Mouse (Mus musculus) layer of hippocampus, adult 2 months (tissue): ENCODE measurements around the gene Aldh8a1. TPM values are rescaled to one million over a fixed set of nuclear protein-coding genes. Genes with fewer than 3 reads are reported as not detected.
"Not testable (repeated sequence)": the region's sequence is repeated elsewhere in the genome, so short reads cannot be mapped to it uniquely, and the experiment has no call there.

Experiments
- DNase-seq, 2 experiments: peaks; one replicate each; pipeline ENCODE4 v3.0.0; 2022; ENCODE audit warnings: low spot score in 2 of 2
- H3K27ac ChIP-seq: fragments of 200-600 bp; 2 replicates; pipeline ENCODE4 v1.8.1; 2022
- H3K4me3 ChIP-seq: fragments of 200-600 bp; 2 replicates; pipeline ENCODE4 v1.8.1; 2022; ENCODE audit warnings: mild to moderate bottlenecking
- CTCF ChIP-seq: fragments of 200-600 bp; conservative IDR thresholded peaks from 2 replicates; pipeline ENCODE4 v1.8.1; 2022; ENCODE audit warnings: antibody characterized with exemption, mild to moderate bottlenecking, moderate library complexity
- total RNA-seq, 2 experiments: library from RNA; stranded (reverse); gene quantifications; 2 replicates each; pipeline ENCODE4 v1.2.3; 2021

Gene Aldh8a1
- total RNA-seq, 2 experiments from 2014 or later = 0.20 TPM; not detected in 1

GRCm38 (mm10) chr10:21385111-21385663 lies 8.1 kb downstream of the Aldh8a1 start:
- no peak overlapping the region for H3K4me3 ChIP-seq
- no peak overlapping the region for H3K27ac ChIP-seq
- no peak for TF ChIP-seq CTCF
- no peak for DNase-seq

- no peak for TF ChIP-seq CTCF
- Histone ChIP-seq H3K27ac (no peak overlapping the region), H3K4me3 (no peak overlapping the region)
- no peak for DNase-seq
Observed at GRCm38 (mm10) chr10:21389075-21389474, 12.0 kb downstream of the Aldh8a1 start.

GRCm38 (mm10) chr10:21390440-21390839 lies 13.3 kb downstream of the Aldh8a1 start:
- no peak overlapping the region for H3K27ac ChIP-seq
- no peak for DNase-seq
- TF ChIP-seq CTCF = no peak
- no peak overlapping the region for H3K4me3 ChIP-seq

- DNase-seq = no peak
- 0 out of 2 replicates have a peak overlapping the region, but pooled peaks have one; percentile 5 for H3K27ac ChIP-seq
- no peak for TF ChIP-seq CTCF
- no peak overlapping the region for H3K4me3 ChIP-seq
Observed at GRCm38 (mm10) chr10:21391286-21391685, 14.2 kb downstream of the Aldh8a1 start.

- TF ChIP-seq CTCF = no peak
- DNase-seq = no peak
- Histone ChIP-seq H3K27ac (no peak overlapping the region), H3K4me3 (no peak overlapping the region)
Observed at GRCm38 (mm10) chr10:21393390-21393789, 16.3 kb downstream of the Aldh8a1 start.

GRCm38 (mm10) chr10:21395426-21396139 lies 18.5 kb downstream of the Aldh8a1 start:
- no peak overlapping the region for H3K27ac ChIP-seq
- TF ChIP-seq CTCF = no peak
- H3K4me3 ChIP-seq = no peak overlapping the region
- DNase-seq = no peak

GRCm38 (mm10) chr10:21398873-21399425 lies 21.9 kb downstream of the Aldh8a1 start:
- not testable (repeated sequence) for H3K4me3 ChIP-seq, DNase-seq, H3K27ac ChIP-seq

- no peak for DNase-seq
- TF ChIP-seq CTCF = no peak
- no peak overlapping the region for H3K27ac ChIP-seq
Observed at GRCm38 (mm10) chr10:21399622-21400021, 22.5 kb downstream of the Aldh8a1 start.

GRCm38 (mm10) chr10:21400031-21400430 lies 22.9 kb downstream of the Aldh8a1 start:
- DNase-seq = no peak
- TF ChIP-seq CTCF = no peak
- no peak overlapping the region for H3K4me3 ChIP-seq
- no peak overlapping the region for H3K27ac ChIP-seq

More at GRCm38 (mm10) chr10:21399622-21400021, 22.5 kb downstream of the Aldh8a1 start:
- no peak overlapping the region for H3K4me3 ChIP-seq

- DNase-seq = no peak
- no peak for TF ChIP-seq CTCF
- no peak overlapping the region for H3K27ac ChIP-seq
- no peak overlapping the region for H3K4me3 ChIP-seq
Observed at GRCm38 (mm10) chr10:21400453-21400852, 23.4 kb downstream of the Aldh8a1 start.

- no peak for TF ChIP-seq CTCF
- Histone ChIP-seq H3K27ac (no peak overlapping the region), H3K4me3 (no peak overlapping the region)
- no peak for DNase-seq
Observed at GRCm38 (mm10) chr10:21401259-21401658, 24.2 kb downstream of the Aldh8a1 start.

GRCm38 (mm10) chr10:21404822-21405221 lies 27.7 kb downstream of the Aldh8a1 start:
- no peak for TF ChIP-seq CTCF
- no peak overlapping the region for H3K4me3 ChIP-seq
- DNase-seq = no peak
- H3K27ac ChIP-seq = no peak overlapping the region

GRCm38 (mm10) chr10:21405707-21406534 lies 28.8 kb downstream of the Aldh8a1 start:
- no peak for TF ChIP-seq CTCF
- H3K27ac ChIP-seq = no peak overlapping the region
- no peak overlapping the region for H3K4me3 ChIP-seq
- DNase-seq = no peak
